Mouse (Mus musculus): ENCODE measurements around the gene Plxdc1.
A peak's percentile ranks its signal among the peaks of the same experiment; 100 is the strongest.

Plxdc1 gene

DNA sequence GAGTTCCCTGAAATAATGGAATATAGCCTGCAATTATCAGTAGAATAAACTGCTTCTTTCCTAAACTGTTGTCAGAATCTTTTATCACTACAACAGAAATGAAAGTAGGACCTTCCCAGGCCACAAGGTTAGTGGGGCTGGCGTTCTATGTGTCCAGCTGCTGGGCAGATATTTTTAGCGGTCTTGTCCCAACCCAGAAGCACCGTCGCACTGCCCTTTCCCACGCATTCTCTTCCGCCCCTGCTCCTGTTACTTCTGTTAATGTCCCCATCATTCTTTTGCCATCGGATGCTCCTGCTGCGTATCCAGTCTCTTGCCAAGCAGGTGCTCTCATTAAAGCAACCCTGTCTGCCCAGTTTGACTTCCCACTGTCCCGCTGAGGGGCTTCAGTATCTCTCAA, 79.3 kb downstream of the Plxdc1 start:
- DNase-seq, result no peak

DNA sequence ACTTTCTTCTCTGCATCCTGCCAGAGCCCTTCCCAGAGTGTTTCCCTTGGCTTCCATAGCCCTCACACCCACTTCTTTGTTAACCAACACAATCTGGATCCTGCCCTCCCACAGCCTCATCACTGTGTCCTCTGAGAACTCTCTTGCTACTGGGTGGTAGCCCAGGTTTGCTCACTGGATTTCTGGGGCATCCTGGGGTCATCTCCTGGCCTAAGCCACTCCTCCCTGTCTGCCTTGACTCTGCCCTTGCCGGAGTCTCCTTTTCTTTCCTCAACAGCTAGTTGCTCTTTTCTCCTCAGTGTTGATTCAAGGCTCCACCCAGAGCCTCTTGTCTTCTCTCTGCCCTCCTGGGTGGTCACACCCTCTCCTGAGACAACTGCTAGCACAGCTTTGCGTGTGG, 80.3 kb downstream of the Plxdc1 start:
- no peak for DNase-seq

DNA sequence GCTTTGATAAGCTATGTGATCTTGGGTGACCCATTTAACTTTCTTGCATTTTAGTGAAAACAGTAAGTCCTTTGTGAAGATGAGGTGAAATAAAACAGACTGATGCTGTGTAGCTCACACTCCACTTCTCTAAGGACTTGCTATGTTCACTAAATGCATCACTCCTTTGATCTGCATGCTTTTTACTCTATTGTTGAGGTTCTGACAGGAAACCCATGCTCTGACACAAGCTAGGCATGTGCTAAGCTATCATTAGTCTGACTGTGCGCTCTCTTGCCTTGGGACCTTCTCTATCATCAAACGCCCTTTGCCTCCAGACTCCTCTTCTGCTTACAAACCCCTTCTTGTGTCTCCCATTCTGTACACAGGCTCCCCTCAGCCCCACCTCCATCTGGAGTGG, 80.7 kb downstream of the Plxdc1 start:
- no peak for DNase-seq

DNA sequence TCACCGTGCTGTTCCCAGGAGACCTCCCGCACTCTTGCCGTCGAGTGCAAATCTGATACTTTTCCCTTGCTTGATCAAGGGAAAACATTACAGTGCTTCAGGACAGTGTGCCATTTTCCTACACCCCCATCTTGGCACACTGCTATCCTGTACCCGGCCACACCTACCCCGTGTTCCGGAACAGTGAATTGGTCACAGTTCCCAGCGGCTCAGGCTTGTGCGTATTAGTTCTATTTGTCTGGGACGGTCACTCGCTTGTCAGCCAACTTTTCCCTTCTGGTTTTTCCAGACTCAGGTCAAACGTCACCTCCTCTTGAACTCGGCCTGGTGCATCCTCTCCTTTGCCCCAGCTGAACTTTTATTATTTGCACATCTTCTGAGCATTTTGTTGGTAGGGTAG, 81.4 kb downstream of the Plxdc1 start:
- DNase-seq, result no peak

DNA sequence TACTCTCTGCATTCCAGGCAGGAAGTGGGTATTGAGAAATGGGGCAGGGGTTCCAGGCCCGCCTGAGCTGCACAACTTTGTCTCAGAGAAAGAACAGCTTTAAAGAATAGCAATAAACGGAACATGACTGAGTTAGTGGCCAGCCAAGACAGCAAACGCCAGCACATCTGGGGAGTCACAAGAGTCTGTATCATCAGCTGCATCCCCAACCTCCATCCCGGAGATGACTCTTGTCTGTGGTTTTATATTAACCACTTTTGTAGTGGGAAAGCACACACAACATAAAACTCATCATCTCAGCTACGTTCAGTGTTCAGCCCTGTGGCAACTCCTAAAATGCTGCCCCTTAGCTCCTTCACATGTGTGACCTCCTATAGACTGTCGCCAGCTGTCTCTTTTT, 84.4 kb downstream of the Plxdc1 start:
- no peak for DNase-seq

DNA sequence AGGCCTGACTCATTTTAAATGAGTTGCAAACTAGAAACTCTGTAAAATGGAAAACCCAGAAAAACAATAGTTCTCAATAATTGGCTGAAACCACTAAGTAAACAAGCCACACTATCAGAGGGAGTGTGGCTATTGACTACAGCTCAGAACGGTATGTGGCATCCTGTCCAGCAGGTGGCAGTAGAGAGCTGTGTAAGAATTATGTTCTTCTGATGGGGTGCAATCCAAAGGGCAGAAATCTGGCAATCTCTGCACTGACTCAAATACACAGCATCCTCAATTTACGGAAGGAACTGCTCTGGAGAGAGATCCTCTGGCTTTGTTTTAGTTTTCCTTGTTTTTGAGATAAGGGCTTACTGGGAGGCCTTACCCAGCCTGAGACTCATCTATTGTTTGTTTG, 86.4 kb downstream of the Plxdc1 start:
- peak; percentile 83 for DNase-seq

DNA sequence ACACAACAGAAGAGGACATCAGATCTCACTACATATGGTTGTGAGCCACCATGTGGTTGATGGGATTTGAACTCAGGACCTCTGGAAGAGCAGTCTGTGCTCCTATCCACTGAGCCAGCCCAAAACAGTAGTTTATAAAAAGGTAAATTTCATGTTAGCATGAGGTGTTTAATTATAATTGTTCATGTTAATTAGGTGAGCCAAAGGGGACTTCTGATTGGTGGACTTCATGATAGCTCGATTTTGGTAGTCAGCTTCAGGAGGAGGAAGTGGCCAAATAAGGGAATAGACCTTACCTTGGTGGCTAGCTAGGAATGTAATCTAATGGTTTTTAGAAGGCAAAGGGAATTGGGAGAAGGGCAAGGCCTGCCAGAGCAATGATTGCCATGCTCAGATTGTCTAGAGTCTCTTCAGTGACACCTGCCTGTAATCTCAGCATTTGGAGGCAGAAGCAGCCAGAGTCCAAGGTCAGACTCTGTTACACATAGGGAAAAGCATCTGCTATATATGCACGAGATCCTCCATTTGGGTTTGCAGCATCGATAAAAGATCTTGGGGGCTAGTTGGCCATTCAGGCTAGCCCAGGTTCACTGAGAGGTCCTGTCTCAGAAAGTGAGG, 88.6 kb downstream of the Plxdc1 start:
- no peak for DNase-seq

DNA sequence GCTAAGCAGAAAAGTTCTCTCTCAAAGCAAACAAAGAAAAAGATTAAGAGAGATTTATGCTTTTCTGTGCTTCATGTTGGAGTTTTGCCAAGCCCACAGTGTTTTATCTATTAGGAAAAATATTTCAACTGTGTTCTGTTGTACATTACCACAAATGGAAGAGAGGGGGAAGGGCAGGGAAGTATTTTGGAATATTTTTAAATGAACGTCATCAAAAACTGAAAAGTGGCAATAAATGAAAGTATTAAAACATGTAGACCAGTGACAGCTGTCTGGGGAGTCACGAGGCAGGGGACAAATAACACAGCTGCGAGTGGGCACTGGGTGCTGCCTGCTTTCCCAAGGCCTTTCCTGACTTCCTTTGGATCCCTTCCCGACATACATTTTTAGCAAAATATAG, 89.6 kb downstream of the Plxdc1 start:
- no peak for DNase-seq

DNA sequence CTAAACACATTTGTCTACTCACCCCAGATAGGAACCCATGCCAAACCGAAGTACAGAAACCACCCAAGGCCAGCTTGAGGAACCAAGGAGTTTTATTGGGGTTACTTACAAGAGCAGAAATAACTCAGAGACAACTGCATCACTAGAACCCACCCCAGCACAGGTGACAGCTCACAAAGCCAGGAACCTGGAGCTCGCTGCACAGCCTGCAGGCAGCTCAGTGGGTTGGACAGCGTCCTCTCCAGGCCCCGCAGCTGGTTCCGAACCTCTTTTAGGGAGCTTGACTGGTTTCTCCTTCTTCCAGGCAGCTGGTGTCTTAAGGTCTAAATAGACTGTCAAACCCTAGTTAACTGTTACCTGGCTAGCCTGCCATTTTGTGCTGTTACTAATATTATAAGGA, 94.4 kb downstream of the Plxdc1 start:
- DNase-seq, result no peak

DNA sequence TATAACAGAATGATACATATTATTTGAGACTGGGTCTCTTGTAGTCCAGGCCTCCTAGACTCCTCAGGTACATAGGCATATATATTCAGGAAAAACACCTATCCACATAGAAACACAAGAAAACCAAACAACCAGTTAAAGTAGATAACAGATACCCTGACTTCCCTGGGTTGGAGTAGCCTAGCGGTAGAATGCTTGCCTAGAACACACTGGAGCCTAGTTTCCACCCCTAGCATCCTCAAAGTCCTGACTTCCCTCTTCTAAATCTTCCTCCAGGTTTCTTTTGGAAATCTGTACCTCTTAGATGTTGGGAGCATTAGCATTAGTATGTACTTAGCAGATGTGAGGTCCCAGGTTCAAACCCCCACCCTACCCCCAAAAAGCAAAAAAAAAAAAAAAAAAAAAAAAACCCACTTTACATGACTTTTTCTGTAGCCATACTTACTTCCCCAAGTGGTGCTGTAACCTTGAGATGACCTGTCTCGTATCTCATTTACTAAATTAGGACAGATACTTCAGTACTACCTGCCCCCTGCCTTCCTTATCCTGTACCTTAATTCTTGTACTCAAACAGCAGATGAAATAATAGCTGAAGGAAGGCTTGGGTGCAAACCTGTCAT, 100.8 kb downstream of the Plxdc1 start:
- DNase-seq, result no peak

DNA sequence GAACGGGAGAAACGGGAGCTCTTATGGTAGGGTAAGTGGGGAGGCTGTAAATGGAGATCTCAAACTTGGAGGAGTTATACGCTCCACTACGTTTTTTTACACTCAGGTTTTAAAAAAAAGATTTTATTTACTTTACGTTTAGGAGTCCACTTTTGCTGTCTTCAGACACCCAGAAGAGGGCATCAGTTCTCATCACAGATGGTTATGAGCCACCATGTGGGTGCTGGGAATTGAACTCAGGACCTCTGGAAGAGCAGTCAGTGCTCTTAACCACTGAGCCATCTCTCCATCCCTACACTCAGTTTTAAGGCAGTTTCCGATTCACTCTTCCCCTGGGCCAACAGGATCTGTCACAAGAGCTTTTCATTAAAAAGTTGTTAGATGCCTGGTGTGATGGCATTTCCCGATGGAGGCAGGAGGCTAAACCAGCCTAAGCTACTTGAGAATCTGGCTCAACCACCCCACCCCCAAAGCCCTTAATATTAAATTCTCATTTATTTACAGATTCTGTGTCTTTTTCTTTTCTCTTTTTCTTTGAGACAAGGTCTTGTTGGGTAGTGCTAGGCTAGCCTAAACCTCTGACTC, 101.6 kb downstream of the Plxdc1 start:
- no peak for DNase-seq

DNA sequence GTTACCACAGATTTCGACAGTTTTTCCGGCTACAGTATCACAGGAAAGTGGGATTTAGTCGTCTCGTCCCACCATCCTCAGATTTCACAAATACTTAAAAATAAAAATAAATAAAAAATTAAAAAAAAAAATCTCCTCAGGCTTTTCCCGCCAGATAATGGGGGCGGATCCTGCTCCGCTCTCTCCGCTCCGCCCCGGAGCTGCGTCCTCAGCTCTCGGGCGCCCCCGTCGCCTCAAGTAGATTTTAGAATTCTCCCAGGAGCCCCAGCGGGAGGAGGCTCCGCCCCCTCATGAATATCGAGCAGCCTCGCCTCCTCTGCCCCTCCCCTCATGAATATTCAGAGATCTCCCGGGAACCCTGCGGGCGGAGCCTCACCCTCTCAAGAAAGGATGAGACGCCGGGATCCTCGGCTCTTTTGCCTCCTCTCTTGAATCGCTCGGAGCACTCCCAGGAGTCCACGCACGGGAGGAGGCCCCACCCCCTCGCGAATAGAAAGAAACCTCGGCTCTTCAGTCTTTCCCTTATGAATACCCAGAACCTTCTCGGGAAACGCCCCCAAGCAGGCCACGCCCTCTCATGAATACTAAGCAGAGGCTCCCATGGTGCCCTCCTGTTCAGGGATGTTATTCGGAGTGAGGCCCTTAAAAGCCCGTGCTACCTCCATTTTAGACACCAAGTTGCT, 102.2 kb downstream of the Plxdc1 start, which contains the start of gene Fbxo47:
Gene Fbxo47, minus strand, starts transcription at position 237 of the 683 bp plus-strand sequence.
- peak; percentile 98 for DNase-seq

DNA sequence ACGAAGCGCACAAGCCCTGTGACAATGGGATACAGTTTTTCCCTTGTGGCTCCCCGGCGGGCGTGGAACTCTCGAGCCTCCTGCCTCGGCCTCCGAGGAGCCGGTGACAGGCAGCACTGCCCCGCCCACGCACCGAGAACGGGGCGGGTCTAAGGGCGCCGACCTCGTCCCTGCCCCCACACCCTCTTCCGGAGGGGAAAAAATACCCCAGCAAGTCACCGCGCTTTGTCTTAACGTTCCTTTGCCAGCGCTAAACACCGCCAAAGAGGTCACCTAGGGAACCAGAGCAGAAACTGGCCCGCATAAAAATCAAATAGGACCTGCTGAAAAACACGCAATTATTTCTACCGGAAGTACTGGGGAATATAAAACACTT, 102.7 kb downstream of the Plxdc1 start:
- DNase-seq, result peak; percentile 79

DNA sequence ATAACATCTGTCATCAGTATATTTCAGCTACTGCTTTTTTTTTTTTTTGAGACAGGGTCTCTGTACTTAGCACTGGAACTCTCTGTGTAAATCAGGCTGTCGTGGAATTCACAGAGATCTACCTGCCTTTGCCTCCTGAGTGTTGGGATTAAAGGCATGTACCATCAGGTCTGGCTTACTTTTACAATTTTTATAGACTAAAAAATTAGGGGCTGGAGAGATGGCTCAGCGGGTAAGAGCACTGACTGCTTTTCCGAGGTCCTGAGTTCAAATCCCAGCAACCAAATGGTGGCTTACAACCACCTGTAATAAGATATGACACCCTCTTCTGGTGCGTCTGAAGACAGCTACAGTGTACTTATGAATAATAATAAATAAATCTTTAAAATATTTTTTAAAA, 105.9 kb downstream of the Plxdc1 start:
- no peak for DNase-seq

DNA sequence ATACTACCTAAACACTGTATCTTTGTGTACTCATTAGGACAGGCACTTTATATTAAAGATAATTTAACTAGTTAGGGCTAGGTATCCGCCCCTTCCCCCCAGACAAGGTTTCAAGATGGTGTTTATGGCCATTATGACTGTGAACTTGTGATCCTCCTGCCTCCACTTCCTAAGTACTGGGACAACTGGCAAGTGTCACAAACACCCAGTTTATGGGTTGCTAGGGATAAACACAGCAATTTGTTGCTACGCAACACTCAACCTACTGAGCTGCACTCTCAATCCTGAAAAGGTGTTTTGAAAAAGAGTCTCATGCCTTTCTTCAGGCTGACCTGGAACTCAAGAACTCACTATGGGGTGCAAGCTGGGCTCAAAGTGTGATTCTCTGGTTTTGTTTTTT, 108.9 kb downstream of the Plxdc1 start:
- DNase-seq, result no peak

DNA sequence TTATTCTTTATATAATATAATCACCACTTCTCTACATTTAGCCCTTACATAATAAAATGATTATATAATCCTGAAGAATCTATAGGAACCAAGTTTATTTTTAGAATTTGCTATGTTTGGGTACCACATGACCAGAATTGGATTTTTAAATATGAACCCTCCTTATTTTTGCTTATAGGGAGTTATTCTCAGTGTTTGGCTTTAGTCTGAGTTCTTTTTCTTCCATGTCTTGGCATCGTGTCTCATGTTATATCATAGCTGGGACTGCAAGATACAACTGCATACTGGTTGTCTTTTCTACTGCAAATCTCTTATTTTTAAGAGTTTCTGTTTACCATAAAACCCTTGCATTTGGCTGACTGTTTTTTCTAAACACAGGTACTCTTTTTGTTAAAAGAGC, 111.8 kb downstream of the Plxdc1 start:
- DNase-seq, result no peak
